Mouse (Mus musculus) megakaryocyte, embryonic 14.5 days (primary cell): Measurements from ENCODE around the gene Slc37a4.

ENCODE experiments used
- FLI1 ChIP-seq: IDR thresholded peaks from 2 replicates; pipeline ENCODE4 v1.6.1; 2012; ENCODE audit warnings: low read length, inconsistent platforms, mixed read lengths
- GATA1 ChIP-seq: IDR thresholded peaks from 3 replicates; pipeline ENCODE4 v1.6.1; 2012; ENCODE audit warnings: mixed read lengths, low read length, inconsistent platforms, borderline replicate concordance

- TF ChIP-seq GATA1 (no peak), FLI1 (no peak)
Measured at GRCm38 (mm10) chr9:44410647-44411336, 14.1 kb downstream of the Slc37a4 start.
